Mouse (Mus musculus) T-helper 2 cell (primary cell): ENCODE measurements around the gene Ipo9.

Source experiments
- in situ Hi-C: fragments of 300-600 bp; cut with MboI, MseI; formaldehyde crosslinking; loops from one replicate; pipeline ENCODE4 v1.15.1; 2025; ENCODE audit warnings: high pct_unique_total_duplicates

Ipo9 gene

GRCm38 (mm10) chr1:135429901-135430668, at the start of gene Ipo9:
Gene Ipo9, minus strand, starts transcription at chr1:135430499.
- in situ Hi-C loops, result no loop called here

GRCm38 (mm10) chr1:135475571-135475895, 45.2 kb upstream of the Ipo9 start:
- in situ Hi-C loops, result no loop called here

- in situ Hi-C loops, result no loop called here
Measured at GRCm38 (mm10) chr1:135474861-135475570, 44.7 kb upstream of the Ipo9 start.

DNA sequence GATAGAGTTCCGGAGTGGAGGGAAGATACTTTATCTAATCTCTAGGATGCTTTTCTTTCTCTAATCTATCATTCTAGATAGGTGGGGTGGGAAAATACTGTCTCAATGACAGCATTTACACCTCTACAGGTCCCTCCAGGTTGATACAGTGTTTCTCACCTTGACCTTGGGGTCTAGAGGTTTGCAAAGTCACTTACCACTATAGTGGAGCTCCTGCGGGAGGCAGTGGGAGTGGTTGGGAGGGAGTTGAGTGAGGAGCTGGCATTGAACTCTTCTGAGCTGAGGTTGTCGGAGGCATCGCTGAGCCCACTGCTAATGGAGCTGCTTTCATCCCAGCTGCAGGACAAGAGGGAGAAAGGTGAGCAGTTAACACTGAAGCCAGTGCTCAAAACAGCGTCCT, 42.2 kb upstream of the Ipo9 start:
- in situ Hi-C loops, result no loop called here

DNA sequence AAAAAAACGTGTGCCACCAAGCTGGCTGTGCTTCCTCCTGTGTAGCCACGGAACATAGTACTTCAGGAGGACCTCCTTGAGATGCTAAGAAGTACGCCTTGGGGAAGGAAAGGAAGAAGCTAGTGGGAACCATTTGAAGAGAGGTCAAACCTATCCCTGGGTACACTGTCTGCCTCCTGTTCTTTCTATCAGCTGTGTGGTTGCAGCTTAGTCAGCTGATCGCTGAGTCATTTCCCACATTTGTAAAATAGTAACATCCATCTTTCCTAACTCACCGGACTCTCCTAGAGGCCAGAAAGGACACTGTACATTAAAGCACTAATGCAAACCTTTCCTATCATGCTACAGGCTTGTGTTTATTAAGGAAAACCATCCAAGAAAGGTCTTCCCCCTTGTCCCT, 41.4 kb upstream of the Ipo9 start:
- in situ Hi-C loops, result no loop called here

GRCm38 (mm10) chr1:135470546-135470945, 40.2 kb upstream of the Ipo9 start:
- in situ Hi-C loops, result no loop called here

- in situ Hi-C loops, result no loop called here
Measured at GRCm38 (mm10) chr1:135467462-135467861, 37.2 kb upstream of the Ipo9 start.

GRCm38 (mm10) chr1:135466935-135467334, 36.6 kb upstream of the Ipo9 start:
- in situ Hi-C loops, result no loop called here

DNA sequence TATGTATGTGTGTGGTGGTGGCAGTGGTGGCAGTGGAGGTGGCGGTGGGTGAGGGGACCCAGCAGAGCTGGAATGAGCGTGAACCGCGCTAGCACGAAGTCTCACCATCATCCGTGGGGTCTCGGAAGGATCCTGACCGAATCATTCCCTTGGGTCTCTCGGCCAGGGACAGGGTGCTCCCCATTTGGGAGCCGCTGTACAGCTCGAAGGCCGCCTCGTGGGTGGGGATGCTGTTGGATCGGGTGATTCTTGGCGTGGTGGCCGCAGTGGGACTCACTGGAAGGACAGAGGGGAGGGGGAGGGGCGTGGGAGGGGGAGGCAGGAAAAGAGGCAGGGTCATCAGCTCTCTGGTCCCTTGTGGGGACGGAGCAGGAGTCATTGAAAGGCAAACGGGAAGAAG, 35.4 kb upstream of the Ipo9 start:
- in situ Hi-C loops, result no loop called here

DNA sequence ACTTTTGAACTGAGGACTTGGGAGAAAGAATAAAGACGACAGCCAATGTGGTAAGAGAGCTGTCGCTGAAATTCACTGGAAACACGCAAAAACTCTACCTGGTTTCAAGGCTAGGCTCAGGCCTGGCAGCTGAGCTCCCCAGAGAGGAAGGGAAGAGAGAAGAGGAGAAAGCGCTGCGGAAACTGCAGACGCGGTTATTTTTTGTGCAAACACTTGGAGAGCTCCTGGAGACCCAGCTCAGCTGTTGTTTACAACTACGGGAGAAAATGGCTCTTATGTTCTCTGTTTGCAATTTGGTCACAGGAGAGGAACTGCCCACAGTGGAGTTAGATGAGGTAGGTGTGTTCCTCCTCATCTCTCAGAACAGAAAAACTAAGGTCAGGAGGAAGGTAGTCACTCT, 32.4 kb upstream of the Ipo9 start:
- in situ Hi-C loops, result no loop called here

- in situ Hi-C loops, result no loop called here
Measured at GRCm38 (mm10) chr1:135462304-135462703, 32.0 kb upstream of the Ipo9 start.

DNA sequence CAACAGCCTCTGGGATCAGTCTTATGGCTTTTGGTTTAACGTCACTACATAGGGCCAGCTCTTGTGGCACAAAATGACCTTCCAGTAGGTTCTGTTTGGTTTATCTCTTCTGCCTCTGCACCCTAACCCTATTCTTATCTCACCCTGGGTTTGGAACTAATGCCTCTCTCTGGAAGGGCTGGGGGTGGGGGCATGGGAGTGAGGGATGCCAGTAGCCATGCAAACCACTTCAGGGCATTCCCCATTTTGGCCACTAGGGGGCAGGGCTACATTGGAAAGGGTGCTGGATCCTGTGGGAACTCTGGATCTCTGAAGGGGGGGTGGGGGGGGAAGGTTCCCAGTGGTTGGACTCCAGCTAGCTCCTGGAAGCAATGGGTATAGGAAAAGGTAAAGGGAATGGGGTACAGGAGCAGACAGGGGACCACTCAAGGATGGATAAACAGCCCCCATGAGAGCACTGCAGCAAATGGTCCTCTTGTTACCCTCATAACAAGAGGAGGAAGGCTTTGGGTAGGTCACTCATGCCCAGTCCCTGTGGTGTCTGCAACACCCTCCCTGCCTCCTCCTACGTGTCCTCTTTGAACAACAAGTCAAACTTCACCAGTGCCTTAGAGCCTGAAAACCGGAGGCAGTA, 30.9 kb upstream of the Ipo9 start:
- in situ Hi-C loops, result no loop called here

DNA sequence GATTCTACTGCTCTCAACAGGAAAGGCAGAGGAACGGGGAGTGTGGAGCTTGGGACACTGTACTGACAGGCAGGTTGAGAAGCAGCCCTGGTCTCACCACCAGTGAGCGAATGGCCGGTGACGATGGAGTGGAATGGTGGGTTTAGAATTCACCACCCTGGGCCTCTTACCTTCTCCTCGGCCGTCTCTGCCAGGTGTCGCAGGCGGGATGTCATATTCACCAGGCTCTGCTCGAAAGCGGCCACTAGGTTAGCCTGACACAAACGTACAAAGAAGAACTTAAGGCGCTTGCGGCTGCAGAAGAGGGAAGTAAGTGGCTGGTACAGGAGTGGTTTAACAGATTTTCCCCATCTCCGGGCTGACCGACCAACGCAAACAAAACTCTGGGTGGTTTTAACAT, 30.2 kb upstream of the Ipo9 start:
- in situ Hi-C loops, result no loop called here

DNA sequence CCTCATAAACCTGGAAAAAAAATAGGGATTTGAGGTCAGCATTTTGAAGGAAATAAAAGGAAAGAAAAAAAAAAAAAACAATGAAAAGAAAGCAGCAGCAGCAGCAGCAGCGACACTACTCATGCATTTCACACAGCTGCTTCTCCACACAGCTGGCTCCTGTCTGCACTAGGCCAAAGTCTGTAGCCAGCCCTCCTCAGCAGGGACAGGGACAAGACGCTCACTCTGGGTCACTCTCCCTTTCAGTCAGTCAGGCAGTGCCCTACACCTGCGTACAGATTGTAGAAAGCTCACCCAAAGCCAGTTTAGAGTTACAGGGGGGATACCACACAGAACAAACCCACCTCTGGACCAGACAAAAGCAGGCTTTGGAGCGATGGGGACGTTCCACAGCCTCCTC, 27.6 kb upstream of the Ipo9 start:
- in situ Hi-C loops, result no loop called here

DNA sequence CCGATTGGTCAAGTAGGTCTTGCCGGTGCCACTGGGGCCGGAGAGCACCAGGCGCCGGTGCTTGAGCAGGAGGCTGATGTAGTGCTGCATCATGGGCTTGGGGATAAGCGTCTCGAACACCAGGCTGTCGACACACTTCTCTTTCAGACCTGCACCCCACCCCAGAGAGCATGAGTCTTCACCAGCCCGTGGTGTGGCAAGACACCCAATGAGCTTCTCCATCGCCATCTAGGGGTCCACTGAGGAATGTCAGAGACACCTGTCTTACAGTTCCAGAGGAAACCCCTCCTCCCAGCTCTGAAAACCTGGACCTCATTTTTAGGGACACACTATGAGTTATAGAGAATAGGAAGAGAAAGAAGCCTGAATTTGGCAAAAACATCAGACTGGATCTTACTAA, 22.0 kb upstream of the Ipo9 start:
- in situ Hi-C loops, result no loop called here

DNA sequence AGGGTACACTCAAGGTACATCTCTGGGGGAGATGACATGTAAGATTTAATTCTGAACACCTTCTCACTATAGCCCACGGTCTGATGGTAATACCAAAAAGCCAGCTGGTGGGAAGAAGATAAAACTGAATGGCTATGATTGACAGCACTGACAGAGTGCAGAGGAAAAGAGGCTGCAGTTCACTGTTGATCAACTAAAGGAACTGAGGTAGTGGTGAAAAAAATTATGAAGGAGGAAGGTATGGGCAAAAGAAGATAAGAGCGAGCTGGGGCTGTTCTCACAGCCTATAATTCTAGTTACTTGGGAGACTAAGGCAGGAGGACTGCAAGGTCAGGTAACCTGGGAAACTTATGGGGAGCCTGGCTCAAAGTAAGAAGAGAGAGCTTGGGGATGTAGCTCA, 21.1 kb upstream of the Ipo9 start:
- in situ Hi-C loops, result no loop called here

GRCm38 (mm10) chr1:135449876-135450275, 19.6 kb upstream of the Ipo9 start:
- in situ Hi-C loops, result no loop called here

DNA sequence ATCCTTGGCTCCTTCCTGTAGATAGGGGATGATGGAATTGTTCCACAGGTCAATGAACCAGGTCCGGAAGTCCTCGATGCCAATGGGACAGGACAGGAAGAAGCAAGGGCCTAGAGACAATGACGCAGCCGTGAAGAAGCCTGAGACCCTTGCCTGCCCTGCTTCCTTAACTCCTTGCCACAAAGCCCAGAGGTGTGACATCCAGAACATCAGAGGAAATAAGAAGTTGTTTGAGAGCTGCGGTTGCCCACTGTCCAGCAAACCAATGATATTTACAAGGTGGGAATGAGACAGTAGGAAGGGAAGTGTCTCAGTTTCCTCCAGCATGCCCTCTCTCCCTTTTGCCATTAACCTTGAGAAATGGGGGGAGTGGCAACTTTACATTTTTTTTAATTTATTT, 18.6 kb upstream of the Ipo9 start:
- in situ Hi-C loops, result no loop called here

DNA sequence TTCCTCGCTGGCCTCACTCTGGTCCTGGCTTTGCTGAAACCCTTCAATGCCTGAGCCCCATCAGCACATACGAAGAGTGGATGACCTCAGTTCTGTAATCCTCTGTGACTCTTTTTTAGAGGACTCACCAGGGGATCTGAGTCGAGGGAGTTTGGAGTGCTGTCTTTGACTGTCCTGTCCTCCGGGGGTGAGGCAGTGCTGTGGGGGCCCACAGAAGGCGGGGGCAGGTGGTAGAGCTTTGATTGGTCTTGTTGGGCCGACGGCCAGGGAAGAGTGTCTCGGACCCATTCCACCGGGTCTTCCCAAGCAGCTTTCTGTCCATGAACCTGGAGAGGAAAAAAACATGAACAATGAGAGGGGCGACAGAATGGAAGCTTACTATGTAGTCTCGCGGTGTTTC, 13.2 kb upstream of the Ipo9 start:
- in situ Hi-C loops, result no loop called here

- in situ Hi-C loops, result no loop called here
Measured at GRCm38 (mm10) chr1:135441861-135442260, 11.6 kb upstream of the Ipo9 start.

GRCm38 (mm10) chr1:135440986-135441385, 10.7 kb upstream of the Ipo9 start:
- in situ Hi-C loops, result no loop called here

DNA sequence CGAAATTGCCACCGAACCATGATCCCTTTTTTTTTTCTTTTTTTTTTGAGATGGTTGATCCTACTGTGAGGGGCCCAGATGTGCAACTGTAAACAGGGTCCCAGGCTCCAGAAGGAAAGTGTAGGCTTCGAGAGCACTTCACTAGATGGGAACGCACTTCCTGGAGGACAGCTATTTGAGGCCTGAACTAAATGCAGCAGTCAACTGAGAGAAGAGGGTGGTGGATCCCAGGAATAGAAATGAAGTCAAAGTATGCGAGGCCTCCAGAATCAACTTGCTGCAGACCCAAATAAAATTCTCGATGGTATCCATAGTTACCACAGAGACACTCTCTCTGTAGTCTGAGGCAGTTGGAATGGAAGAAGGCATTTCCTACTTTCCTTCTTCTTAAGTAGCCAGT, 8.5 kb upstream of the Ipo9 start:
- in situ Hi-C loops, result no loop called here

DNA sequence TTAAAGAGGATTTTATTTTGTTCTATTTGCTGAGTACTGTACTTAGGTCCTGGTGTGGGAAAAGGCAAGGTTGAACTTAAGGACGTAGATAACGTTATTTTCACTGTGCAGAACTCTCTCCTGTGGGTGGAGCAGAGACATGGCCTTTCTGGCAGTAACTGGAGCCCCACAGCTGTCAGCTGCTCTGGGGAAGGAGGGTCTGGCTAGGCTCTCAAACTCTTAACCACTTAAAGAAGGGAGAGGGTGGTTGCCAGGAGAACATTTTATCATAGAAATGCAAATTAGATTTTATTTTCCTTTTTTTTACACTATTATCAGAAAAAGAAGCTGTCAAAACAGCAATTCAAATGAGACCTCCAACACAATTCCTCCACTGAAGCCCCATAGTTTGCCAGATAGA, 5.5 kb upstream of the Ipo9 start:
- in situ Hi-C loops, result no loop called here
